Mouse (Mus musculus): Measurements from ENCODE around the gene Tpk1.

Gene Tpk1

GRCm38 (mm10) chr6:43354562-43355241 lies 311.4 kb downstream of the Tpk1 start:
- DNase-seq (ENCODE audit: low spot score) = no peak

GRCm38 (mm10) chr6:43353446-43353845 lies 312.6 kb downstream of the Tpk1 start:
- DNase-seq (ENCODE audit: low spot score) = no peak

- no peak for DNase-seq (ENCODE audit: low spot score)
These were observed 317.0 kb downstream of the Tpk1 start for GRCm38 (mm10) chr6:43349083-43349482.

DNA sequence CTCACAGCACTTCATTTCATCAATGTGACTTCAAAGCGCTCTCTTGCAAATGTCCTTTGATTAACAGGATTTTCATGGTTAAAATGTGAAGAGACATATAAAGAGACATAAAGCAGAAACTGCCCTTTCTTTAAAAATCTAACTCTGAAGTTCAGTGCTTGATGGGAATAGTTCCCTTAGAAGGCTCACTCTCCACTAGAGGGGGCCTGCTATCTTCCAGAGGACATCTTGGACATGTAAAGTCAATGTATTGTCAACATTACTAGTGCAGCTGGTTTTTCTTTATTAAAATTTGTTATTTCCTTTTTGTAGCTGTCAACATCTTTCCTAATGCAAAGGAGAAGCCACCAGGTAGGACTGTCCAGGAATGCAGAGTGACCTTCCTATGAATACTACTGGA lies 318.4 kb downstream of the Tpk1 start:
- DNase-seq (ENCODE audit: low spot score) = no peak

GRCm38 (mm10) chr6:43343006-43343405 lies 323.1 kb downstream of the Tpk1 start:
- no peak for DNase-seq (ENCODE audit: low spot score)

GRCm38 (mm10) chr6:43342386-43342785 lies 323.7 kb downstream of the Tpk1 start:
- no peak for DNase-seq (ENCODE audit: low spot score)

GRCm38 (mm10) chr6:43338804-43339203 lies 327.3 kb downstream of the Tpk1 start:
- no peak for DNase-seq (ENCODE audit: low spot score)

- DNase-seq (ENCODE audit: low spot score) = no peak
These were observed 328.6 kb downstream of the Tpk1 start for GRCm38 (mm10) chr6:43337491-43337961.

DNA sequence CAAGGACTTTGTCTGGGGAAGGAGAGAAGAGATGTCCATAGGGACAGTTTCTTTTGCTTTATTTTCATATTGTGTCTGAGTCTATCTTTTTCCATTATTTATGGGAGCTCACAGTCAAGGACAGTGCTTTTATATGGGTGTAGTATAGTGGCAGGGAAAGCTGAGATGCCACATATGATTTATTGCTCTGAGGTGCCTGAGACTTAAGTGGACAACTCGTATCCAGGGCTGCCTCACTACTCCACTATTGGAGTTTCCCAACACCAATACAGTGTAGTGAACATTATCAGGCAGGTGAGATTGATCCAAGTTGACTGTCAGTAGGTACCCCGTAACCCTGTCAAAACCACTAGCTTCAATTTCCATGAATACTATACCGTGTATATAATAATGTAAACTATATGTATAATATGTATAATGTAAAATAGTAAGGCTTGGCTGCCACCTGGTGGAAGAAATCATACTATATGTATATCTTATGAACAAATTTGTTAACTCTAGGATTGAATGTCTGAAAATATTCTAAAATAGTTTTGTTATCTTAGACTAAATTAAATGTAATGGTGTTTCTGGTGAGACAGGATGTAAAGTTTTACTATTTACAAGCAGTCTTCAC lies 330.4 kb downstream of the Tpk1 start:
- DNase-seq (ENCODE audit: low spot score) = no peak

- no peak for DNase-seq (ENCODE audit: low spot score)
These were observed 332.6 kb downstream of the Tpk1 start for GRCm38 (mm10) chr6:43333479-43333878.

DNA sequence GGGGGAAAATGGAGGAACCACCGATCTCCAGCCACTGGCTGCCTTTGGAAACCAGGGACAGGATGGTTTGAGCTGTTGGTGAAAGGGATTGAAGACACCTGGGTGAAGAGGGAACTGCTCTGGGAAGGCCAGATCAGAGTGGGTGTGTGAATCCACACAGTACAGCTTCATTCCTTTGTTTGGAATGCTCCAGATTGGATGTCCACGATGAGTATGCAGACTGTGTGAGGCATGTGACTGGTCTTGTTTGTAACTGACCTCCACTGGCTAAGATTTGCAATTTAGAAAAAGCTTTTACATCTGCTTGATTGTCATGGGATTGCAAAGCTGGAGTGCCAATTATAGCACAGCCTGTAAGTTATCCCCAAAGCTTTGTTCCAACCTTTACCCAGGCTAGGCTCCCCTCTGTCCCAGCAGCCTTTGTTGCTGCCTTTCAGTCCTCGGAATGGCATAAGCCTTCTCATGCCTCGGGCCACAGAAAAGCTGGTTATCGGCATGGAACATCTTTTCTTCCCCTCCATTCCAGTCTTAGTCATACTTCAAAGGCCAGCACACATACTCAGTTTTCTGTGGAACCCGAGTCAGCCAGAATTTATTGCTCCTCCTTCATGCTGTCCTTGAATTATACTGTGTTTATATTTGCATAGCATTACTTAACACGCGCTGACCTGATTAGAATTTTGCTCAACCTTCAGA lies 353.0 kb downstream of the Tpk1 start:
- DNase-seq (ENCODE audit: low spot score) = no peak

DNA sequence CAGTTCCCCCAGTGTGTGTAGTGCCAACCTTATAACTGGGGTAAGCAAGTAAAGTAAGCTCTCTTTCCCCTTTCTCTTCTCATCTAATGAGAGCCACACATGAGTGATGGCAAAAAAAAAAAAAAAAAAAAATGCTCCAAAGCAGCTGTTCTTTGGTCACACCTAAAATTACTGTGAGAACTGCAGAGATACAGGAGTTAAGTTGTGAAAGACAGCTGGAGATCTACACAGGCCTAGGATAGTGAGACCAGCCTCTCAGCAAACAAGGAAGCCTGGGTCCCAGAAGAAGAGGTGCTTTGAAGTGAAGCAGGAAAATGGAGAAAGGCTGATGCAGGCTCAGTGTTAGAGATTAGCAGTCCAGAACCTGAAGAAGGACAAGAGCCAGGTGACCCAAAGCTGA lies 353.5 kb downstream of the Tpk1 start:
- DNase-seq (ENCODE audit: low spot score) = no peak

DNA sequence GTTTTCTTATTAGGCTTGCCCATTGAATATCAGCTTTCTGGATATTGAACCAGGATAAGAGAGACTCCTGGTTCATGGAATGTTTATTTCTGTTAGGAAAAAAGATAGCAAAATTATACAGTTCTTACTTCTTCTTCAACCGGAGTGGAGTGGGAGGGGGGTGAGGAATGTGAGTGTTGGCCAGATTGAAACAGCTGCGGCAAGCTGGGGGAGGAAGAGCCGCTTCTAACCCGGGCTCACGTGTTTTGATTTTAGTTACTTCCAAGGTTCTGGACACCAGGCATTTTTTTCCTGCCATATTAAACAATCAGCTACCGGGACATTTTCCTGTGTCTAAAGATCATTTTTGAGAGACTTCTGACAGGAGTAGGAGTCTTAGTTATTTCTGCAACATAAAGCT lies 356.0 kb downstream of the Tpk1 start:
- no peak for DNase-seq (ENCODE audit: low spot score)

DNA sequence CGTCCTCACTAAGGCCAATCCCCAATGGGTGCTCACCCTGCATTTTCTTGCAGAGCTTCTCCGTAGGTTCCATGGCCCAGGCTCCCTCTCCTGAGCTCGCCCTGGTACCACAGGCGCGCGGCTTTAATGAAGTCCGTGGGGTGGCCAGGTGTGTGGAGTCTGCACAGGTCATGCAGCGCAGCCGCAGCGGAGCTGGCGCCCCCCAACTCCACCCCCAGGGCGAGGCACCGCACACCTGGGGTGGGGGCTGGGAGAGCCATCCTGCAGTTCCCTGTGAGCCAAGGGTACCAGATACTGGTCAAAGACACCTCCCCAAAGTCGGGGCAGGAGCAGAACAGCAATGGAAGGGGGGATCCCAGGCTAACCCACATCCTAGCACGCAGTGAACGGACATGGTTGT lies 356.6 kb downstream of the Tpk1 start, which contains the start of gene Nobox:
Nobox (minus strand) TSS at position 101 of the 400 bp plus-strand sequence.
- DNase-seq (ENCODE audit: low spot score) = no peak

GRCm38 (mm10) chr6:43297508-43297850 lies 368.6 kb downstream of the Tpk1 start:
- peak; percentile 25 for DNase-seq (ENCODE audit: low spot score)

- DNase-seq (ENCODE audit: low spot score) = peak; percentile 63
These were observed 369.1 kb downstream of the Tpk1 start for GRCm38 (mm10) chr6:43296798-43297507.

DNA sequence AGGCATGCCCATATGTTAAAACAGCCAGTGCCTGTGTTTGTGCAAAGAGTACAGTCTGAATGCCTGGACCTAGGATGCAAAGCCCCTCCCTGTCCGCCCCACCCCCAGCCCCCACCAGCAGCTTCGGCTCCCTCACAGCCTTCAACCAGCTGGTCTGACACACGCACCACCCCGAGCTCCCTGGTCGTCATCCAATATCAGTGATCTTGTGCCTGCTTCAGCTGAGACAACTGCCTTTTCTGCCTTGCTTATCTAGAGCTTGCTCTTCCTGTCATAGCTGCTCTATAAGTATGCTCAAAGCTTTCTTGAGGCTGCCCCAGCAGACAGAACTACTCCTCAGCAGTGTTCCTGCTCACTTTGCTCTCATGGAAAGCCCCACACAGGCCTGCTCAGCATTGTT lies 370.2 kb downstream of the Tpk1 start:
- peak; percentile 4 for DNase-seq (ENCODE audit: low spot score)
